Mouse (Mus musculus) embryo, embryonic 10.5 days (tissue): ENCODE data around the gene Col1a2.

Experiments
- DNase-seq: peaks from one replicate; pipeline ENCODE4 v3.0.0-alpha.2; 2015; ENCODE audit warnings: low spot score

Col1a2 gene

DNA sequence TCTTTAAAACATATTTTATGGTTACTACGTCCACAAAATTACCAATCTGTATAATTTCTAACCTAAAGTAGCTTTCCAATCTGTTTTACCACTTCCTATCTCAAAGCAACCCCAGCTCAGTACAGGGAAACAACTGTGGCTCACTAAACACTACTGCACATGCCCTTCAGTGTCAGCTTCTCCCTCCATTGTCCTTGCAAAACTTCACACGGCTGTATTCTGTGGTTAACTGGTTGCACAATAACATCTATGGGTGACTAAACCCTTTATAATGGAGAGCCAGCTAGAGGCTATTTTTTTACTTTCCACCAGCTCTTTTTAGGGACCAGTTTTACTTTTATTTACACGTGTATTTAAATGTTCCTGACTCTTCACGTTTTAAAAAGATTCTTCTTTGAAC, 83.3 kb downstream of the Col1a2 start:
- no peak for DNase-seq

DNA sequence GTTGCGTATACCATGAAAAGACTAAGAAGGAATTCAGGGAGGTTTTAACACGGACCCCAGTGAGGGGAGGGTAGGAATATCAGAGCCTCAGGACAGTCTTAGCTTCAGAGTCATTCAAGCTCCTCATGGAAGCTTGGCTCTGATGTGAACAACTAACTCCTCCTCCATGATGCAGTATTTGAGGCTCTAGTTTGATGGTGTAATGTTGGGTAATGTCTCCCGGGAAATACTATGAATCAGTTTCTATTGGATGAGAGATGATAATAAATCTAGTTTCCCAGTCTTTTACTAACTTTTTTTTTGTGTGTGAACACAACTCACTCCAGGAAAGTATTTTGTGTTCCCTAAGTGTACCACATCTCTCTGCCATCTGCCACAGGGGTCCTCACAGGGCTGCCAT, 84.1 kb downstream of the Col1a2 start:
- no peak for DNase-seq

DNA sequence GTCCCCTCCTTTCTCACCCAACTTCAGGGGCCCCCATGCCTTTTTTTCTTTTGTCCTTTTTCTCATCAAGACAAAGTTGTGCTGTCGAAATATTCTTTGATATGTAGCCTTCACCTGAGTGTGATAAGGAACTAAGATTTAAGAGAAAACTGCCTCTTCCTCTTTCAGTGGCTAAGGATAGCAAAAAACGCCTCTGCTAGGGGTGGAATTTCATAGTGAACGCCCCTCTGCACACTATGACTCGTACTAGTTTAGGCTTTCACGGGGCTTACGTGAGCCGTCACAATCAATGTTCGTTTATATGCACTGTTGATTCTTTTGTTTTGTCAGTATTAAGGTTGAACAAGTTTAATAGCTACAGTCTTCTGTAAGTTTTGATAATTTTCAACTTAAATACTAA, 85.5 kb downstream of the Col1a2 start:
- DNase-seq, result no peak
